Mouse (Mus musculus) kidney, adult 2 months (tissue): ENCODE data around the gene Slc4a1.

Experiments used
- CTCF ChIP-seq: fragments of 200-500 bp; conservative IDR thresholded peaks from 2 replicates; pipeline ENCODE4 v1.5.1; 2011; ENCODE audit warnings: low read depth, mild to moderate bottlenecking, control low read depth, low read length, moderate library complexity, mixed read lengths; ENCODE audit not compliant: insufficient read depth, insufficient read length
- POLR2A ChIP-seq: fragments of 200-500 bp; IDR thresholded peaks from one replicate; pipeline ENCODE4 v1.6.1; 2011; ENCODE audit warnings: low read depth, low read length, control low read depth

GRCm38 (mm10) chr11:102404161-102405010, 38.4 kb upstream of the Slc4a1 start:
- TF ChIP-seq CTCF: no peak
- TF ChIP-seq POLR2A: peak; percentile 20
